Mouse (Mus musculus) MN1 (cell line): ENCODE measurements around the gene Sesn1.
"Not testable (repeated sequence)": the region's sequence is repeated elsewhere in the genome, so short reads cannot be mapped to it uniquely, and the experiment has no call there.

ENCODE experiments used
- DNase-seq: peaks from one replicate; pipeline ENCODE4 v3.0.0-alpha.2; 2016; ENCODE audit warnings: low spot score

The Sesn1 gene

DNA sequence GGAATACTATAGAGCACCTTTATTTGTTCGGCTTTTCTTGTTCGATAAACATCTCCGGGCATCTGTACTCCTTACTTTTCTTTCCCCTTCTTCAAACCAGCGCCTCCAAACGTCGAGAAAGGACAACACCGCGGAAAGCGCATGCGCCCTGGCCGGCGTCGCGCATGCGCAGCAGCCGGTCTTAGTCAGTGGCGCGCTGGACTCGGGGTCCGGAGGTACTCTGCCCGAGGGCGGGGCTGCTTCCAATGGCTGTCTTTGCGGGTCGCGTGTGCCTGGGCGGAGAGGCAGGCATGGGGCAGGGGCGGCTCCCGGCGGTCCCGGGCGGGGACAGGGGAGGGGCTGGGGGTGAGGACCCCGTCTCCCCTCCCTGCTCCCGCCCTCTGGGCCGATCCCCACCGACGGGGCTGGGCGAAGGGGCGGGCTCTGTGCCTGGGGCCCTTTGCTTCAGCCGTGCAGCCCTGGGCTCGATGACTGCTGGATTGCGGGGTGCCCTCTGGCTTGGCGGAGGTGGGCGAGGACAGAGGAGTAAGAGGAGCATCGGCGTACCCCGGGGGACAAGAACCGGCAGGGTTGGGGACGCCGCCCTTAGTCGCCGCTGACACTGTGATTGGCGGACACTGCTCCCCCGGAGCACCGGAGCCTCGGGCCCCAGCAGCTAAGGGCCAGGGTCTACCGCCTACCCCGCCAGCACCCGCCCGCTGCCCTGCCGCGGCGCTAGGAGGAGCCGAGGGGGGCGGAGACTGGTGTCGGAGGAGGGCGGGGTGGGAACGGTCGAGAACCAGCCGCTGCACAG lies at the start of gene Sesn1, which contains the start of gene Cep57l1:
TSS of gene Sesn1 (plus strand) at position 165 of the 793 bp plus-strand sequence.
TSS of gene Cep57l1 (minus strand) at position 101 of the 793 bp plus-strand sequence.
- peak; percentile 99 for DNase-seq

DNA sequence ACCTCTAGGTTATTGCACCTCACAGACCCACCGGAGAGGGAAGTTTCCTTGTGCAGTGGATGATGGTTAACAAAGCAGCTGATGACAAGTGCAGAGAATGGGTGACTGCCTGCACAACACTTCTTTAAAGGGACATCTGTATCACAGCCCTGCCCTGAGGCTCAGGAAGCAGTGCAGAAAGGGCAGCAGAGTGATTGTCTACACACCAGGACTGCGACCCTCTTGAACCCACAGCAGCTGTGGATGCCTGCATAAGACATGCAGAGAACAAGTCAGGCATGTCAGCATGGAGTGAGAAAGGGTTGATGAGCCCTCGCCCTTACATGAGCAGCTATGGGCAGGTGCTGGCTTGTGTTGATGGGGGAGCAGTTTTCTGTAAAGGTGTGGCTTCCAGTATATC lies 48.9 kb upstream of the Sesn1 start:
- no peak for DNase-seq

DNA sequence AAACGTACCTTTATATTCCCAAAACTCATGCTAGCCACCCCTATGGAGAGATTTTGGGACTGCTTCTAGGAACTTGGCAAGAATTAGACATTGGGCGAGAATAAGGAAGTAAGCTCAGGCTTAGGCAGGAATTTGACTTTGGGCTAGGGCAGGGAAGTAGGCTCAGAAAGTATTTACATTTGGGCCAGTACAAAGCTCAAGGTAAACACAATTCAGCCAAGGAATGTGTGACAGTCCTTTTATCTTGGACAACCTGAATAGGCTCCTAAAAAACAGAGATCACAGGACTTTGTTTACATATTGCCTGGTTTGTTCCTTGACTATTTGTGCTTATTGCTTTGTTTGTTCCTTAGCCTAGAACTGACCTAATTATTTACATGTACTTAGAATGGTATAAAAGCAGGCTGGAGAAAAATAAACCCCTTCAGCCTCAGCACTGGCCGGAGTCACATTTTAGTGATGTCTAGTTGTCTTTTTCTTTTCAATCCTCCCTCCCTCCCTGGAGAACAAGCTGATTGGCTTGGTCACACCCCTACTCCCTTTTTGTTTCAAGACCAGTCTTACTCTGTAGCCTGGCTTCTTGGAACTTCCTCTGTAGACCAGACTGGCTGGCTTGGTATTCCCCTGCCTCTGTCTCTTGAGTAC lies 45.9 kb upstream of the Sesn1 start:
- no peak for DNase-seq

DNA sequence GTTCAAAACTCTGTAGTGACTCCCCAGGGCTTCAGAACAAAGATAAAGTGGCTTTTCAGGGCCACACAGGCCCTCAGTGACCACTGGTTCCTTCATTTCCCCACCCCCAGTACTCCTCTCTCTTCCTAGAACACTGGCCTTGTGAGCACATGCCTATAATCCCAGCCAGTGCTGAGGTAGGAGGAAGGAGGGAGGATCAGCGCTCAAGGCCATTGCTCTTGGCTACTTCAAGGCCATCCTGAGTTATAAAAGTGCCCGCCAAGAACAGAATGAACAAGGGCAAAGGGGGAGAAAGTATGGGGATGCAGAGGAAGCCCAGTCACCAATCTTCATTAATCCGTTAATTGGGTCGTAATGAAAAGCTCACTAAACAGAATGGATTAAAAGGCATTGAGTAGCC lies 44.1 kb upstream of the Sesn1 start:
- DNase-seq, result no peak

DNA sequence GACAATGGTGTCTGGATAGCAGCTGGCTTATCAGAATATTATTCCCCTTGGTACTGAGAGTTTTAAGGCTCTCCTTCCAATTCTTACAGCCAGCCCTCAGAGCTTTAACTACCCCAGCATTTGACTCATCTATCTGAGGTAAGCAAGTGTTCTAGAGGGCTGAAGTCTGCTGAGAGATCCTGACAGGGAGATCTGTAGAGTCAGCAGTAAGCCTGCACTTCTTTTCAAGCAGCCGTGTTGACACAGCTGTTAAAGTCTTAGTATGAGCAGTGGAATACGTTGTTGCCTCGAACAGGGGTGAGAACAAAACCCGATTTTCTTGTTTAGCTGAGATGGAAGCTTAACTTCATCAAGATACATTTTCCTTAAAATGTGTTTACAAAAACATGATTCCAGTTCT lies 43.5 kb upstream of the Sesn1 start:
- no peak for DNase-seq

DNA sequence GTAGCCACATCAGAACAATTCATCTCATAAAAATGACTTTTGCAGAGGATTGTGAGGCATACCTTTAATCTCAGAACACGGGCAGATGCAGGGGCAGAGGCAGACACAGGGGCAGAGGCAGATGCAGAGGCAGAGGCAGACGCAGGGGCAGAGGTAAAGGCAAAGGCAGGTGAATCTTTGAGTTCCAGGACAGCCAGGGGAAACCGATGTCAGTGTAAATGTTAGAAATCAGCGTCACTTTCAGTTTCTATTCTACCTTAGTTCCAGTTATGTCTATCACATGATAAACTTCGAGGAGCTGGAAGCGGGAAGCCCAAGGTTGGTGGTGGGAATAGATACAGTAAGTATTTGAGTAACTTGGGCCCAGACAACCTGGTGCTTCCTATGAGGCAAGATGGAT lies 42.5 kb upstream of the Sesn1 start:
- DNase-seq, result no peak

DNA sequence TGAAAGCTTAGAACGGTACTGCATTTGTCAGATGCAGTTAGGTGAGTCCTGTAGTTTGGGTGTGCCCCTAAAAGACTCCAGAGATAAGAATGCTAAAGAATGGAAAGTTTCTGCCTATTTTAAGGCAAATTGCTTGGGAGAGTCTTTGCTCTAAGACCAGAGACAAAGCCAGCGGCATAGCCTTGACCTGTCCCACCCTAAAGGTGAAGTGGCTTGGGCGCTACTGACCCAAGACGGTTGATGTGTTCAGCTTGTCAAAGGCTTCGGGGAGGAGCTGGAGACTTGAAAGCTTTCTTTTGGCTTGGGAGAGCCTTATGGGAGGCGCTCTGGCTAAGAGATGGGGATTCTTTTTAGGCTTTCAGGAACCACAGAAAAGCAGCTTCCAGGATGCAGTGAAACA lies 17.4 kb upstream of the Sesn1 start:
- DNase-seq, result no peak

DNA sequence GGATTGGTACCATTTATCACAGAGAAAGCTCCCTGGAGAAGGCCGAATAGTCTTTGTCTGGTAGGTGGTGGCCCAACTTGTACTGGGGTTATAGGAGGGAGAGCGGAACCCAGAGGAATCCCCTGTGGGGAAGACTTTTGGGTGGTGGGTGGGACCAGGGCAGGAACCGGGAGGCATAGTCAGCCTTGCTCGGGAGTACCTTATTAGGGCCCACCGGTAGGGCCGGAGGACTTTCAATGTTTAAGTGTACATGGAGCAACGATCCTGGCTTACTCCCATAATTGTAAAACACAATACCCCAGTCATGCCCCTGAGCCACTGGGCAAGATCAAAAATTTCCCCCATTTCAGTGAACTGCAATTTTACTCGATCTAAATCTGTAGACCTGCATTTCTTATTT lies 12.5 kb upstream of the Sesn1 start:
- DNase-seq, result no peak

DNA sequence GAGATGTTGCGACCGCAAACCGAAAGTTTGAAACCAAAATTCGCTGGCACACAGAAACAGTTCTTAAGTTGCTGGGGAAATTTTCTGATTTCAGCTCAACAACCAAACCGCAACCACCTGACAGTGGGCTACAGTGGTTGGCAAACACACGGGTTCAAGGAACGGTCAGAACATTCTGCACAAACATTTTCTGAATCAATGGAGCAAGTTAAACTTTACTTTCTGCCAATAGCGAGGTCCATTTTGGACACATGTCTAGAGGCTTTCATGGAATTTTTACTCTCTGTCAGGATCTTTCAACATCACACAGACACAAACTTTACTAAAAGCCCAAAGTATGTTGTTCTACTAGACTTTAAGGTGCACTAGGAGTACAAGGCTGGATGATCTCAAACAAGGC lies 6.3 kb upstream of the Sesn1 start:
- DNase-seq, result no peak

DNA sequence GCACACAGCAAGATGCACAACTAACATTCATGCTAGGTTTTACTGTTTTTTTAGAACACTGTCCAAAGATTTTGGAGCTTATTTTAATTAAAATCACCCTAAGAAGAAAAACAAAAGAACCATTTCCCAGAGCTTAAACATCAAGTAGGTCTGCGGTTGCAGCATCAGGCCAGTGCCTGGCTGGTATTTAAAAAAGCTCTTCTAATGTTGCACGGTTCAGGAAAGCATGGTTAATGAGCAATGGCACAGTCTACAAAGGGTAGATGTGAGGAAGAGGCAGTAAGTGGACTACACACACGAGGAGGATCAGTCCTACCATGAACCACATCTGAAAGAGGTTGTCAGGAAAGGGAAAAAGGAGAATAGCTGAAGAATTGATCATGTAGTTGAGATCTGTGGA lies 5.0 kb upstream of the Sesn1 start:
- no peak for DNase-seq

DNA sequence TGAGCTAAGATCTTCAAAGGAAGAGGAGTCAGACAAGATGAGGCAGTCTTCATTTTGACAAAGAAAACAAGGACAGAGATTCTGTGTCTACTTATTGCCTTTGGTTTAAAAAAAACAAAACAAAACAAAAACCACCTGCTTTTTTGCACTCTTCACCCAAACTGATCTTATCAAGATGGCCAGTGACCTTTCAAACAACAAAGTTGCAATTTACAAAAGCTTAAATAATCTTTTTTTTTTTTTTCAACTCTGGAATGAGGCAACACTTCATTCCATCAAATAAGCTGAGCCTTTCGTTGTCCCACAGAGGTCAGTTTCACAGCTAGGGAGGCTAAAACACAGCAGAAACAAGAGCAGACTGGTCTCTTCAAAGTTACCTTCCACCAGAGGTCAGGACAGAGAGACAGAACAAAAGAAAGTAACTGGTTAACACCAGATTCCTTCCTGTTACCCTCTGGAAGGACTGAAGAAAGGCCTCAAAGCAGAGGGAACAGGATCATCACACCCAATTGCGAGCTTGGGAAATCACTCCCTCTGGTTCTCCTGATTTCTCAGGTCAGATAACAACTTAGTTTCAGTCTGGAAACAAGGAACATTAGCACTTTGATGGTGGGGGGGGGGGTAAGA lies 3.9 kb upstream of the Sesn1 start:
- no peak for DNase-seq

DNA sequence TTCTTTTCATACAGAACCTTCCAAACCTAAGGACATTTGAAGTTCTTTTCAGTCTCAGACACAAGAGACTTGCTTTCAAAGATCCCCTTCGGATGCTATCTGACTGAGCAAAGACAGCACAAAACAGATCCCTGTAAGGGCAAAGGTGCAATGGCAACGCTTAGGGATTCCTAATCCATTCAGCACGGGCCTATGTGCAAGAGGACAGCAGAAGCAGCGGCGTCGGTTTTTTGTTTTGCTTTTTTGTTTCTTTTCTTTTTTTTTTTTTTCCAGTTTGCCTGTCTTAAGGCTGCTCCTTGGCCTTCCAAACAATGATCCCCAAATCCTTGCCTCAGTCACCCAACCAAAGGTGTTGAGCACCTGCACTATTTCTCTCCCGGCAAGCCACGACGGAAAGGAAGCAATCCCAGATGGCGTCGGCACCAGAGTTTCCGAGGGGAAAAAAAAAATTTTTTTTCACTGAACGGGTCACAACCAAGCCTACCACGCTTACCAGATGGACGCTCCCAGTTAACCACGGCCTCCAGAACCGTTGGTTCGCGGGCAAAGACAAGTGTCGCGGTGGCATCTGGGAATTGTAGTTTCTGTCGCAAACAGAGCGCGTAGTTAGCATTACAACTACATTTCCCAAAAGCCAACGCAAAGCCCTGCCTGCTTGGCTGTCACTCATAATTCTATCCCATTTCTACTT lies 510 bp upstream of the Sesn1 start:
- peak; percentile 98 for DNase-seq

DNA sequence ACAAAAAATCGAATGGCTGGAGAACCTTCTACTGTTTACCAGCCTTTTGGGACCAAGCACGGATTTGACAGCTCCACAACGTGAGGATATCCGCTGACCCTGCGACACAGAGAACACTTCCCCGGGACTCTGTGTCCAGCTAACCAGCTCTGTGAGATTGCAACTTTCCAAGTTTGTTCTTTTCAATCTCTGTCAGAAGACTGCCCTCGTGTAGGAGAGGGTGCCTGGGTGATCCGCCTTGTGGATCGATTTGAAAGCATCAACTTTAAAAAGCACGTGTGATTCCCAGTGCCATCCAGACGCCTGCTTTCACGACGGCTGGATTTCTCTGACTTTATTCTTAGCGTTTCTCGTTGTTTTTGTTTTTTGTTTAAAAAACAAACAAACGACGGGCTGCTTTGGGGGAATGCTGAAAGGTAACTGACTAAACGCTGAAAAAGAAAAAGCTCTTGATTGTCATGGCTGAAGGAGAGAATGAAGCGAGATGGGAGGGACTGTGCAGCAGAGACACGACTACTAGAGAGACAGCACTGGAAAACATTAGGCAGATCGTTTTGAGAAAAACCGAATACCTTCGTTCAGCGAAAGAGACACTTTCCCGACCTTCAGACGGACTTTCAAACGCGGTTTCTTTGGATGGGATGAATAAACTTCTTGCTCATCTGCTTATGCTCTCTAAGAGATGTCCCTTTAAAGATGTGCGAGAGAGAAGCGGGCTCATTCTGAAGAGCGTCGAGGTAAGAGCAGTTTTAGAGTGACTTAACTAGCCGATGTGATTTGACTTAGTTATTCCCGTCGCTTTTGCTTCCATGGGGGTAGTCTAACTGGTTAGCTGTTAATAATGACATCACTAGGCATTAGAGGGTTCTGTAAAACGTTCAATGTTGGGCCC lies 1.1 kb downstream of the Sesn1 start:
- peak; percentile 38 for DNase-seq

DNA sequence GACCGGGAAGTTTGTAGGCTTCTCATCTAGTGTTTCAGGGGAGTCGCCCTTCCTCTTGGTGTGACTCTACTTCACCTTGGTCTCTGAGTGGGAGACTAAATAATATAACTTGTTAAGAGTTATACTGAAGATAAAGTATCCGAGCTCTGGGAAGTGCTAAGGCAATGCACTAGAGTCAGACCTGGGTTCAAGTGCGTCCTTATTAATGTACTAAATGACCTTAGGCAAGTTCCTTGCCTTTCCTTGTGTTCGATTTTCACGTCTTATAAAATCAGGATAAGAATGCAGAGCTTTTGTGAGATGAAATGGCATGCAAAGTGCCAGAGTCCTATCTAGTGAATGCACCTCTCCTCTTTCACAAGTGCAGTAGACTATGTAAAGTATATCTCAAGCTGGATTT lies 2.8 kb downstream of the Sesn1 start:
- DNase-seq, result no peak

DNA sequence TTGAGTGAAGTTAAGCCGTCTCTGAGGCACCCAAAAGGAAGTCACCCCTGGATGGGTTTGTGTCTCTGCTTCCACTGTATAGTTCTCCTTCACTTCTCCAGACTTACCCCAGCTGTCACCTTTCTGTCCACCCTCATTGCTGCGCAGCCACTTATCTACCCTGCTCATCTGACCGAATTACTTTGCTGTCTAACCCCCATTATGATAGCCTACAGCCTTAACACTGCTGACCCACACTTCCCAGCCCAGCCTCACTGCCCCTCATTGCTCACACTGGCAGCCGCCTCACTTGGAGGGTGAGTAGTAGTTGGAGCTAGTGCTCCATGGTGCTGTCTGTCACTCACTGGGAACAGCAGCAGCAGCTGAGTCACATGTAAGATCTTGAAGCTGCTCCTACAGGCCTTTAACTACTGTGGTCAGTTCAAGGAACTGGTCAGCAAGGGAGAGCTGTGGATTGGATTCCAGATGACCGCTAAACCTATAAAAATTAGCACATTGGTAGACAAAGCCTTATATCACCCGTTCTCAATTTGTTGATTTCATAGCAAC lies 4.6 kb downstream of the Sesn1 start:
- DNase-seq, result no peak

DNA sequence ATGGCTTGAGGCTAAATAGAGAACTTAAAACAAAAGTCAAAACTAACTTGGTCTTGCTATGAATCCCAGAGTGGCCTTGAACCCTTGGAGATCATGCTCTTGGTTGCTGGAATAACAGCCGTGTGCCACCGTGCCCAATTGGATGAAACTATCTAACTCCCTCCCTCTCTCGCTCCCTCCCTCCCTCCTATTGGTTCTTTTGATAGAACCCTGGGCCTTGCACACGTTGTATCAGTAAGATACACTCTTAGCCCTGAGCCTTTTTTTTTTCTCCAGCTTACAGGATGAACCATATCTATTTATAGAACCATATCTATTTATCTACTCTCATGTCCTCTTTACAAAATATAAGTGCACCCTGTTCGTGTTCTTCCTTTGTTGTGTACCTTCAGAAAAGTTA lies 6.8 kb downstream of the Sesn1 start:
- no peak for DNase-seq

DNA sequence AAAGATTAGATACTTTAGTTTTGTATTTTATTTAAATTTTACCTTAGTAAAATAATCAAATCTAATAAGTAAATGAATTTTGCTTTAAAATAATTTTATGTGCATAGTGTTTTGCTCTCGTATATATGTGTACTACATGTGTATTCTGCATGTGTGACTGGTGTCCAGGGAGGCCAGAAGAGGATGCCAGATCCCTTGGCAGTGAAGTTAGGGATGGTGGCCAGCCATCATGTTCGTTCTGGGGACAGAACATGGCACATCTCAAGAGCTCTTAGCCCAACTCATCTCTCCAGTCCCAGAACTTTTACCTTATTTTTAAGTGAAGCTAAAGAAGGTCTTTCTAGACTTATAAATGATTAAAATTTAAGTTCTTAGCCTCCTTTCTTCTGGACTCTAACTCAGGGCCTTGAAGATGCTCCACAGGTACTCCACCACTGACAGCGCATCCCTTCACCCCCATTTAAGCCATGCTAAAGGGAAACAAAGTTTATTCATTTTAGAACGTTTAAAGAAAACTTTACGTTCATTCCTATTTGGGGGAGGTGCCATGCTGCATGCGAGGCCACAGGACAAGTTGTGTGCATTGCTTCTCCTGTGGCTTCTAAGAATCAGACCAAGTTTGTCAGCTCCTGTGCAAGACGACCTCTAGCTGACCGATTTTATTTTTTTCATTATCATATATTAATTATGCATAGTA lies 8.4 kb downstream of the Sesn1 start:
- no peak for DNase-seq

DNA sequence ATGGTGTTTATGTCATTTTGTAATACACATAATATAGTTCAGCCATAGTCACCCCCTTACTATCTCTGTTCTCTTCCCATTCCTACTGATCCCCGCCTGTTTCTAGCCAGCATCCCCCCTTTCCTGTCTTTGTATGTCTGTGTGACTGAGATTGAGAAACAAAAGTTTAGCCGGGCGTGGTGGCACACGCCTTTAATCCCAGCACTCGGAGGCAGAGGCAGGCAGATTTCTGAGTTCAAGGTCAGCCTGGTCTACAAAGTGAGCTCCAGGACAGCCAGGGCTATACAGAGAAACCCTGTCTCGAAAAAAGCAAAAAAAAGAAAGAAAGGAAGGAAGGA lies 9.0 kb downstream of the Sesn1 start:
- not testable (repeated sequence) for DNase-seq

DNA sequence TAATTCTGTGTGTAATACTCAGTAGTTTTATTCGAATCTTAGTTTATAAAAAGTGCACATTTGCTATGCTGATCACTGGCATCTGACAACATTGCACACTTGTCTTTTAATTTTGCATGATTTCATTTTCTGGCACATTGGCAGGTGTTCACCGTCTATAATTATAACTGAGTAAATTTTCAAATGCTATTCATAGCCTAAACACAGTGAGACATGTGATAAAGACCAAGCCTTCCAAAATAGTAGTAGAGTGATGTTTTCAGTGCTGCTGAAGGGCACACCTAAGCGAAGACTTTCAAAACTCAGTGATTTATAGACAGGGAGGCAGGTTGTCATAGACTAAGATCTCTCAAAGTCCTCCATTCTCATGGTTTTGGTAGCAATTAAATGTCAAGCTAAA lies 9.6 kb downstream of the Sesn1 start:
- no peak for DNase-seq

DNA sequence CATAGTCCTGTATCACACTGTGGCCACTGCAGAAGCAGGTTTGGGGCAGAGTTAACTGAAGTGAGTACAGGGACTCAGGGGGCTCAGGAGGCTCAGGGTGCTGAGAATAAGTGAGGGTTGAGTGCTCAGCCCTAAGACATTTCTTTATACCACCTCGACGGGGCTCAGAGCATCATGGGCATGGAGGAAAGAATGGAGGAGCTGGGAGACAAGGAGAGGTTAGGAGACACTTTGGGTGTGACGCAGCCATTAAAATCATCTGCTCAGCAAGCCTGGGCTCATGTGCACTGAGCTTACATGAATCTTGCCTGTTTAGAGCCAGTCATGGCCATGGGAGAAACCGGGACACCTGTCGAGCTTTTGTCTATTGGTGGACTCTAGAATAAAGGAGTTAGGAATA lies 10.7 kb downstream of the Sesn1 start:
- no peak for DNase-seq

DNA sequence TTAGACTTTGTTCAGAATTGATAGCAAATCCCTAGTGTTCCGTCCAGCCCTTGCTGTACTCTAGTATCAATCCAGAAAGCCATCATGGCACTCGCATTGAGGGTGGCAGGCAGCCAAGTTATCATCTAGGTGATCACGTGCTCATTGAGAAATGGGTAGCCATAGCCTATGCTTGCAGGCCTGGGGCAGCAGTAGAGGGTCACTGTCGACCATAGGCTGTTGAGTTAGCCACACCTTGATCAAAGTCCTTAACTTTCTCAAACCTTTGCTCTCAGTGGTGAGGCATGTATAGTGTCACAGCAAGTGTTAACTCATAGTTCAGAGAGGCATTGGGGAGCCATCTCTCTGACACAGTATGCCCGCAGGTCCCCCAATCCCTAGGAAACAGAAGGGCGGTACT lies 11.4 kb downstream of the Sesn1 start:
- no peak for DNase-seq
